Mouse (Mus musculus): ENCODE results near the gene Cpne4.

DNA sequence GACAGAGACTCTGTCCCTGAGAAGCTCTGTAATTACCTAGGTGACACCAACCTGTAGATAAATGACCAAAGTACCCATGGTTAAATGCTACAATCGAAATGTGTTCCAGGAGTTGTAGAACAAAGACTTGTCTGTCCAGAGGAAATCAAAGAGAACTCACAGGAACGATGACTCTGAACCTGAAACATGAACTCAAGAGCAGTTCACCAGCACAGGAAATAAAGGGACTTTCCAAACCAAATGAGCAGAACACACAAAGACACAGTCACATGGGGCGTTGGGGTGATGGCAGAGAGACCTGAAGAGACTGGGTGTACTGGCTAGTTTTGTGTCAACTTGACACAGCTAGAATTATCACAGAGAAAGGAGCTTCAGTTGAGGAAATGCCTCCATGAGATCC is 329.9 kb downstream of the Cpne4 start:
- TF ChIP-seq E2F4 (IDR thresholded peaks at IDR 0.05; ENCODE audit: insufficient replicate concordance, low read depth, low read length) (no peak), CTCF (conservative IDR thresholded peaks at IDR 0.05 in 1 of 2, IDR thresholded peaks at IDR 0.05 in 1 of 2; ENCODE audit: low read depth in 2 of 2, low read length in 2 of 2) (no peak), ETS1 (conservative IDR thresholded peaks at IDR 0.05; ENCODE audit: low read depth, low read length) (peak; percentile 29; the same call in 1 of the 2 replicates), UBTF (IDR thresholded peaks at IDR 0.05; ENCODE audit: low read depth, low read length) (no peak), POLR2A (IDR thresholded peaks at IDR 0.05; ENCODE audit: low read depth, low read length) (no peak), ZMIZ1 (IDR thresholded peaks at IDR 0.05; ENCODE audit: low read depth, low read length) (no peak), ZNF384 (IDR thresholded peaks at IDR 0.05; ENCODE audit: low read depth, low read length) (no peak), MAFK (IDR thresholded peaks at IDR 0.05; ENCODE audit: insufficient replicate concordance, low read length) (no peak), CHD1 (IDR thresholded peaks at IDR 0.05; ENCODE audit: low read depth, low read length) (no peak), MAX (IDR thresholded peaks at IDR 0.05; ENCODE audit: low read length) (peak; percentile 63; the same call in 1 of the 2 replicates), USF1 (IDR thresholded peaks at IDR 0.05; ENCODE audit: low read depth, low read length) (peak; percentile 63), EP300 (IDR thresholded peaks at IDR 0.05; ENCODE audit: low read length) (no peak; the same call in 1 of the 2 replicates), RAD21 (IDR thresholded peaks at IDR 0.05; ENCODE audit: low read depth, low read length) (no peak; the same call in 1 of the 2 replicates), MXI1 (IDR thresholded peaks at IDR 0.05; ENCODE audit: low read depth, low read length) (no peak)
